Mouse (Mus musculus) gastrocnemius, postnatal 25 days (tissue): ENCODE results near the gene Cep170. TPM values are rescaled to one million over a fixed set of nuclear protein-coding genes. Genes with fewer than 3 reads are reported as not detected.
A peak's percentile ranks its signal among the peaks of the same experiment; 100 is the strongest.
"Not testable (repeated sequence)": the region's sequence is repeated elsewhere in the genome, so short reads cannot be mapped to it uniquely, and the experiment has no call there.

Experiments
- DNase-seq: peaks from one replicate; pipeline ENCODE4 v3.0.0; 2022
- long read RNA-seq, 2 experiments: library from polyadenylated mRNA; stranded (forward); transcript quantifications; one replicate each; pipeline ENCODE4 v2.0.0; 2021
- total RNA-seq, 2 experiments: library from RNA; stranded (reverse); gene quantifications; 1 replicate in 1 of 2; 2 replicates in 1 of 2; pipeline ENCODE4 v1.2.3; 2021

The Cep170 gene
- total RNA-seq = 10 to 100 TPM; 15.6 to 19.2 TPM
- long read RNA-seq, experiment 1 = 0 reads
- long read RNA-seq, experiment 2 = 0 reads

- DNase-seq = peak; percentile 93
These were observed at the start of gene Cep170 for GRCm38 (mm10) chr1:176814036-176814420. Gene Cep170 (minus strand): TSS chr1:176814067.

- DNase-seq = no peak
These were observed 48.2 kb upstream of the Cep170 start for GRCm38 (mm10) chr1:176861981-176862644.

GRCm38 (mm10) chr1:176852813-176853590 is 39.1 kb upstream of the Cep170 start:
- no peak for DNase-seq

- no peak for DNase-seq
These were observed 37.5 kb upstream of the Cep170 start for GRCm38 (mm10) chr1:176851401-176851800.

GRCm38 (mm10) chr1:176849377-176849776 is 35.5 kb upstream of the Cep170 start:
- peak; percentile 56 for DNase-seq

GRCm38 (mm10) chr1:176848613-176849290 is 34.9 kb upstream of the Cep170 start:
- no peak for DNase-seq

GRCm38 (mm10) chr1:176847118-176847859 is 33.4 kb upstream of the Cep170 start:
- no peak for DNase-seq

GRCm38 (mm10) chr1:176845082-176845977 is 31.5 kb upstream of the Cep170 start:
- DNase-seq = no peak

- not testable (repeated sequence) for DNase-seq
These were observed 22.7 kb upstream of the Cep170 start for GRCm38 (mm10) chr1:176836562-176836961.

GRCm38 (mm10) chr1:176835501-176836294 is 21.8 kb upstream of the Cep170 start:
- DNase-seq = no peak

GRCm38 (mm10) chr1:176834880-176835279 is 21.0 kb upstream of the Cep170 start:
- peak; percentile 46 for DNase-seq

- no peak for DNase-seq
These were observed 20.1 kb upstream of the Cep170 start for GRCm38 (mm10) chr1:176833948-176834347.

GRCm38 (mm10) chr1:176833257-176833656 is 19.4 kb upstream of the Cep170 start:
- no peak for DNase-seq

GRCm38 (mm10) chr1:176832607-176833006 is 18.7 kb upstream of the Cep170 start:
- no peak for DNase-seq

- DNase-seq = no peak
These were observed 18.2 kb upstream of the Cep170 start for GRCm38 (mm10) chr1:176832071-176832470.

GRCm38 (mm10) chr1:176828666-176829065 is 14.8 kb upstream of the Cep170 start:
- DNase-seq = peak; percentile 48

GRCm38 (mm10) chr1:176827945-176828485 is 14.1 kb upstream of the Cep170 start:
- no peak for DNase-seq

GRCm38 (mm10) chr1:176827365-176827764 is 13.5 kb upstream of the Cep170 start:
- DNase-seq = peak; percentile 61

- DNase-seq = no peak
These were observed 13.1 kb upstream of the Cep170 start for GRCm38 (mm10) chr1:176826931-176827330.

- DNase-seq = no peak
These were observed 12.3 kb upstream of the Cep170 start for GRCm38 (mm10) chr1:176826186-176826585.
